Mouse (Mus musculus) heart, embryonic 15.5 days (tissue): ENCODE measurements at regions not wholly inside any gene's neighbourhood (a gene's known extent, or its start where the extent isn't known, plus 50 kb on each side); places are given as distances from the start of the nearest gene placed in this dataset.

Experiments
- ATAC-seq: fragments of 200-750 bp; cut with Nextera tagmentation; replicated peaks from 2 replicates; pipeline ENCODE4 v1.8.0; 2017; ENCODE audit warnings: low read depth, moderate TSS enrichment; ENCODE audit not compliant: insufficient number of reproducible peaks, insufficient read depth, low FRiP score
- H3K27ac ChIP-seq: fragments of 300-500 bp; sonication (generic); 2 replicates; pipeline ENCODE4 v1.5.1; 2015; ENCODE audit warnings: mild to moderate bottlenecking, inconsistent platforms
- H3K27me3 ChIP-seq: fragments of 300-500 bp; sonication (generic); 2 replicates; pipeline ENCODE4 v1.6.1; 2015; ENCODE audit warnings: inconsistent platforms
- H3K36me3 ChIP-seq: fragments of 300-500 bp; sonication (generic); 2 replicates; pipeline ENCODE4 v1.6.1; 2015; ENCODE audit warnings: mild to moderate bottlenecking, inconsistent platforms
- H3K4me1 ChIP-seq: fragments of 300-500 bp; sonication (generic); replicated peaks from 2 replicates; pipeline ENCODE4 v1.6.1; 2015; ENCODE audit warnings: inconsistent platforms
- H3K4me2 ChIP-seq: fragments of 300-500 bp; sonication (generic); 2 replicates; pipeline ENCODE4 v1.6.1; 2015; ENCODE audit warnings: inconsistent platforms, mild to moderate bottlenecking, moderate library complexity
- H3K4me3 ChIP-seq: fragments of 300-500 bp; sonication (generic); 2 replicates; pipeline ENCODE4 v1.5.1; 2015; ENCODE audit warnings: mild to moderate bottlenecking, inconsistent platforms
- H3K9ac ChIP-seq: fragments of 300-500 bp; sonication (generic); 2 replicates; pipeline ENCODE4 v1.6.1; 2015; ENCODE audit warnings: mild to moderate bottlenecking, inconsistent platforms
- H3K9me3 ChIP-seq: fragments of 300-500 bp; sonication (generic); replicated peaks from 2 replicates; pipeline ENCODE4 v1.6.1; 2016; ENCODE audit warnings: inconsistent platforms
- WGBS: fragments of 180-500 bp; shearing (Covaris S2); methylation state at CpG from one replicate; pipeline ENCODE4 v1.1.7; 2015; ENCODE audit warnings: mixed read lengths; 5-methylcytosine and 5-hydroxymethylcytosine counted together

DNA sequence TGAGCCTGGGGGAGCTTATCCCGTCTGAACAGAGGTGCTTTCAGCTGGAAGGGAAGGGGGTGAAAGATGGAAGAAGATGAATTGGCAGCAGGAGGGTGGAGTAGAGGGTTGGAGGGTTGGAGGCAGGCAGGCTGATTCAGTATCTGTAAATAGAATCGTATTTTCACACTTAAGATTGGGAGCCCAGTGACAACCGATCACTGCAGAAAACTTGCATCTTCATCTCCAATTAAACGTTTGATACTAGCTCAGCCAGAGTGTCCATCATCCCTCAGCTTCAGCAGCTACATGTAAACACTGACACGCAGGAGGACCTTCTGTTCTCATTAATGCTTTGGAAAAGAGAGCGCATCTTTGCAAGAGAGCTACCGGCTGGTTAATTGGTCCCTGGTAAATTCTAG lies 67.2 kb upstream of the Gramd1b start:
- WGBS: 69% methylated on average over 7 of the region's 7 CpGs
- no peaks in the 10 kb centered on the region for H3K27me3 ChIP-seq
- no peaks in the 10 kb centered on the region for H3K4me1 ChIP-seq
- no peak overlapping the region for H3K4me2 ChIP-seq
- no peak for ATAC-seq
- no peak overlapping the region for H3K9ac ChIP-seq
- no peak overlapping the region for H3K27ac ChIP-seq
- H3K4me3 ChIP-seq: no peak overlapping the region
- no peaks in the 10 kb centered on the region for H3K9me3 ChIP-seq
- no peaks in the 10 kb centered on the region for H3K36me3 ChIP-seq

GRCm38 (mm10) chr9:40587421-40587820 lies 56.2 kb upstream of the Gramd1b start:
- no peak overlapping the region for H3K9ac ChIP-seq
- H3K4me2 ChIP-seq: no peak overlapping the region
- H3K36me3 ChIP-seq: no peaks in the 10 kb centered on the region
- 76% methylated on average over 2 of the region's 2 CpGs for WGBS
- no peak for ATAC-seq
- no peaks in the 10 kb centered on the region for H3K4me1 ChIP-seq
- no peak overlapping the region for H3K27ac ChIP-seq
- H3K9me3 ChIP-seq: no peaks in the 10 kb centered on the region
- no peak overlapping the region for H3K4me3 ChIP-seq
- H3K27me3 ChIP-seq: no peaks in the 10 kb centered on the region

- 74% methylated on average over 7 of the region's 7 CpGs for WGBS
- Histone ChIP-seq H3K27me3 (no peaks in the 10 kb centered on the region), H3K4me3 (no peak overlapping the region), H3K4me2 (no peak overlapping the region), H3K27ac (no peak overlapping the region), H3K36me3 (no peaks in the 10 kb centered on the region), H3K9ac (no peak overlapping the region), H3K9me3 (no peaks in the 10 kb centered on the region), H3K4me1 (no peaks in the 10 kb centered on the region)
- ATAC-seq: no peak
Observed at GRCm38 (mm10) chr9:40586581-40586980, 55.4 kb upstream of the Gramd1b start.

GRCm38 (mm10) chr9:40583554-40583953 lies 52.4 kb upstream of the Gramd1b start:
- no peak overlapping the region for H3K9ac ChIP-seq

DNA sequence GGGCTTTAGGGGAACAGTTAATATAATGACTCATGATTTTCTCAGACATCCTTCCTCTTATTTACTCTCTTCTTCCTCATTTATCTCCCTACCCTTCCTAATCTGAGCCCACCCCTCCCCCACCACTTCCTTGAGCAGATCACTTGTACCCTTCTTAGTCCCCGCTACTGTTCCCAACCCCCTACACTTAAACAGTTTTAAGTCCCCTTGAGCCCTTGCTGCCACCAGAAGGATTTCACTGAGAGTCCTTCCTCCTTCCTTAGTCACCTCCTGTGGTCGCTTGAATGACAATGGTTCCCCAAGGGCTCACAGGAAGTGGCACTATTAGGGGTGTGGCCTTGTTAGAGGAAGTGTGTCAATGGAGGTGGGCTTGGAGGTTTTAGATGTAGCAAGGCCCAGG lies 50.7 kb upstream of the Gramd1b start:
- no peaks in the 10 kb centered on the region for H3K9me3 ChIP-seq
- no peaks in the 10 kb centered on the region for H3K4me1 ChIP-seq
- no peak for ATAC-seq
- no peaks in the 10 kb centered on the region for H3K27me3 ChIP-seq
- 65% methylated on average over 2 of the region's 2 CpGs for WGBS
- H3K36me3 ChIP-seq: no peaks in the 10 kb centered on the region
- no peak overlapping the region for H3K27ac ChIP-seq
- H3K4me3 ChIP-seq: no peak overlapping the region
- H3K9ac ChIP-seq: no peak overlapping the region
- no peak overlapping the region for H3K4me2 ChIP-seq

More at GRCm38 (mm10) chr9:40583554-40583953, 52.4 kb upstream of the Gramd1b start:
- Histone ChIP-seq H3K27ac (no peak overlapping the region), H3K9me3 (no peaks in the 10 kb centered on the region), H3K4me1 (no peaks in the 10 kb centered on the region), H3K27me3 (no peaks in the 10 kb centered on the region), H3K4me3 (no peak overlapping the region), H3K4me2 (no peak overlapping the region), H3K36me3 (no peaks in the 10 kb centered on the region)
- ATAC-seq: 0 out of 2 replicates have a peak, but pooled peaks have one; percentile 14
- WGBS: 51% methylated on average over 11 of the region's 11 CpGs
